Mouse (Mus musculus): ENCODE data around the gene Nsun2. TPM values are rescaled to one million over a fixed set of nuclear protein-coding genes. Genes with fewer than 3 reads are reported as not detected.
"Not testable (repeated sequence)": the region's sequence is repeated elsewhere in the genome, so short reads cannot be mapped to it uniquely, and the experiment has no call there.

Nsun2 gene
- polyA plus RNA-seq, 1 experiment from 2014 or later = 87.3 TPM

DNA sequence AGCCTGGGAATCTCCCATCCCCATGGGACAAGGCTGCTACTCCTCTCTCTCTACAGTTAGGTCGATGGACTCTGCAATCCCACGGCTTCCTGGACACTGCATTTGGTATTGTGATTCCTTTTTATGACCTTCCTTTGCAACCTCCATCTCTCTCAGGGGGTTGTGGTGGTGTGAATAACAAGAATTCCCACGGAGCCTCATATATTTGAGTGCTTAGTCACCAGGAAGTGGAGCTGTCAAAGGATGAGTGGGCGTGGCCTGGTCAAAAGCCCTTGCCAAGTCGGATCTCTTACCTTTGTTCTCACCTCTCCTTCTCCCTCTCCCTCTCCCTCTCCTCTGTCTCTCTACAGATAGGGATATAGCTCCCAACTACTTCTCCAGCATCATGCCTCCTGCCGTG lies 52.3 kb downstream of the Nsun2 start:
- Histone ChIP-seq H3K27ac (replicated peaks) (no peak overlapping the region), H3K9me3 (no peaks in the 10 kb centered on the region), H3K27me3 (no peaks in the 10 kb centered on the region), H3K4me3 (no peak overlapping the region), H3K4me1 (no peaks in the 10 kb centered on the region), H3K9ac (replicated peaks) (no peak overlapping the region), H3K4me2 (replicated peaks) (no peak overlapping the region), H3K36me3 (no peaks in the 10 kb centered on the region)
- 63% methylated on average over 6 of the region's 6 CpGs for WGBS
- no peak for ATAC-seq (replicated peaks)

DNA sequence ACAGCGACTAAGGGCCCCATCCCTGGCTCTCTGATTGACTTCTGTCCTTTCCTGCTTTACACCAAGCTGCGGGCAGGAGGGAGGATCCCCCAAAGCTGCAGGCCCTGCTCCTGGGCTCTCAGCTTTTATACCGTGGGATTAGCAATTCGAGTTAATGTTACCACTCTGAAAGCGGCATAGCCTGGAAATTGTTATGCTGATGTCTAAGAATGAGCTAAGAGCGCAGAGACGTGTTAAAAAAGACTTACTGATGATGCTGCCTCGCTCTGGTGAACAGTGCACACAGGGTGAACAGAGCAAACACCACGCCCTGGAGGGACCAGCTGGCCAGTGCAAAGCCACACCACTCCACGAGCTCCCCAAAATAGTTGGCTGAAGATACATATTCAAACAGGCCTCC lies 52.8 kb downstream of the Nsun2 start:
- WGBS = 54% methylated on average over 10 of the region's 10 CpGs
- Histone ChIP-seq H3K4me1 (no peaks in the 10 kb centered on the region), H3K27ac (replicated peaks) (no peak overlapping the region), H3K4me3 (no peak overlapping the region), H3K9ac (replicated peaks) (no peak overlapping the region), H3K36me3 (no peaks in the 10 kb centered on the region), H3K4me2 (replicated peaks) (no peak overlapping the region), H3K9me3 (no peaks in the 10 kb centered on the region), H3K27me3 (no peaks in the 10 kb centered on the region)
- ATAC-seq (replicated peaks) = no peak

DNA sequence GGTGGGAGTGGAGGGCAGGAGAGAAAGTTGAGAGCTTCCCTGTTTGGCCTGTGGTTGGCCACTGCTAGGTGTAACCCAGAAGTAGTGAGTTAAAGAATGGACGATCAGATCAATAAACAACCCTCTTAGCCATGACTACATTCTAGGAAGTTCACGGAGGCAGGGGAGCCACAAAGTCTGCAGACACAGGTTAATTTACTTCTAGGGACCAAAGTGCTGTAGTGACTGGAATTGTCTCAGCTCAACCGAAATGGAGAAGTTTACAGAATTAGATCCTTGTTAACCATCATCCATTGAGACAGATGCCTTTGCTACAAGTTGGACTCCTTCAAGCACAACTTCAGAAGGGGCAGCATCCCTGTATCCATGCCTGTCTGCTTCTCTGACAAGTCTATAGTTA lies 54.3 kb downstream of the Nsun2 start:
- H3K4me1 ChIP-seq = no peaks in the 10 kb centered on the region
- no peaks in the 10 kb centered on the region for H3K9me3 ChIP-seq
- H3K36me3 ChIP-seq = no peaks in the 10 kb centered on the region
- H3K9ac ChIP-seq (replicated peaks) = no peak overlapping the region
- H3K4me2 ChIP-seq (replicated peaks) = no peak overlapping the region
- no peak overlapping the region for H3K4me3 ChIP-seq
- no peak overlapping the region for H3K27ac ChIP-seq (replicated peaks)
- no peak for ATAC-seq (replicated peaks)
- no peaks in the 10 kb centered on the region for H3K27me3 ChIP-seq
- WGBS = 88% methylated on average over 3 of the region's 3 CpGs

DNA sequence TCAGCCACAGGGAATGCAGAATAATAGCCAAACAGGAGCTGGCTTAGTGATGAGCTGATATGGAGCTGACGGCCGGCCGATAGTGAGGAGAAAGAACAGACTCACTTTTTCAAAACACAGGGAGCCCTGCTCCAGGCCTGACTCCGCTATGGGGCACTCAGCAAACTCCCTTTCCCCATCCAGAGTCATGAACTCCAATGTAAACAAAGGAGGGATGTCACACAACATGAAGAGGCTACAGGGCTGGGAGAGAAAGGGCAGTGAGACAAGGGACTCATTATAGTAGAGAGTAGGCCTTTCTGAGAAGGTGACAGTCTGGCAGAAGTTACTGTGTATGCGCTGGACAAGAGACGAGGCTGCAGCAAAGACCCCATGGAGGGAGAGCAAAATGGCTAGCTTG lies 54.7 kb downstream of the Nsun2 start:
- no peak overlapping the region for H3K9ac ChIP-seq (replicated peaks)
- H3K9me3 ChIP-seq = no peaks in the 10 kb centered on the region
- no peaks in the 10 kb centered on the region for H3K36me3 ChIP-seq
- H3K27ac ChIP-seq (replicated peaks) = no peak overlapping the region
- no peak overlapping the region for H3K4me2 ChIP-seq (replicated peaks)
- no peak for ATAC-seq (replicated peaks)
- H3K4me1 ChIP-seq = no peaks in the 10 kb centered on the region
- no peaks in the 10 kb centered on the region for H3K27me3 ChIP-seq
- no peak overlapping the region for H3K4me3 ChIP-seq
- WGBS = 82% methylated on average over 6 of the region's 6 CpGs

DNA sequence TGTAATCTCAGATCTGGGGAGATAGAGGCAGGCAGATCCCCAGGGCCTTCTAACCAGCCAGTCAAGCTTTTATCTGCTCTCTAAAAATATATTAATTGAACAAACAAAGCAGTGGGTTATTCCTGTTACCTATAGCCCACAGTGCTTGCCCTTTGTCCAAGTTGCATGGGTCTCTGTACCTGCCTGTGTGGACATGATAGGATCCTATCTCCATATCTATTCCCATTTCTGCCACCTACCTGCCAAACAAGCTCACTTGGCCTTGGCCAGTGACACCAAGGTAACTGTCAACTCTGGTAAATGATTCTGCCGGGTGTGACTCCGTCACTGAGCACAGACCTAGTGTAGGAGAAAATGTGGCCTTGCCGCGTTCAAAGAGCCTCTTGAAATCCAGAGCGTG lies 57.8 kb downstream of the Nsun2 start:
- Histone ChIP-seq H3K4me3 (no peak overlapping the region), H3K36me3 (no peaks in the 10 kb centered on the region), H3K9me3 (no peaks in the 10 kb centered on the region), H3K4me1 (no peaks in the 10 kb centered on the region), H3K9ac (replicated peaks) (no peak overlapping the region), H3K4me2 (replicated peaks) (no peak overlapping the region), H3K27me3 (no peaks in the 10 kb centered on the region), H3K27ac (replicated peaks) (no peak overlapping the region)
- no peak for ATAC-seq (replicated peaks)
- WGBS = 96% methylated on average over 5 of the region's 5 CpGs

DNA sequence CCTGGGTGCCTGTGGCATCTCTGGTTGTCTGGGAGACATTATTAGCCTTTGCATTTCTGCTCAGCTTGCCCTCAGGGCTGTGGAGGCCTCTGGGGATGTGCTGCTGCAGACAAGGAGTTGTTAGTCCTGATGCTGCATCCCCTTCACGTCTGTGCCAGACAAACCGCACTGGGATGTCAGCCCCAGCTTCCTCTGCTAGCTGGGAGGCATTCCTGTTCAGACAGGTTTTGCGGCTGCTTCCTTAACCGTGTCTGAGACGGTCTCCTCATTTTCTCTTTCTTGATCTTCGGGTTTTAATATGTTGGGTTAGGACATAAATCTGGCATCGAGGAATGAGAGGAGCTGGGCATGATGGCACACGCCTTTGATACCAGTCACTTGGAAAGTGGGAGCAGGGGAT lies 58.7 kb downstream of the Nsun2 start:
- Histone ChIP-seq H3K9ac (replicated peaks) (no peak overlapping the region), H3K27ac (replicated peaks) (no peak overlapping the region), H3K4me2 (replicated peaks) (no peak overlapping the region), H3K4me3 (no peak overlapping the region), H3K36me3 (no peaks in the 10 kb centered on the region), H3K9me3 (no peaks in the 10 kb centered on the region), H3K27me3 (no peaks in the 10 kb centered on the region), H3K4me1 (no peaks in the 10 kb centered on the region)
- ATAC-seq (replicated peaks) = no peak
- WGBS = 90% methylated on average over 8 of the region's 8 CpGs

DNA sequence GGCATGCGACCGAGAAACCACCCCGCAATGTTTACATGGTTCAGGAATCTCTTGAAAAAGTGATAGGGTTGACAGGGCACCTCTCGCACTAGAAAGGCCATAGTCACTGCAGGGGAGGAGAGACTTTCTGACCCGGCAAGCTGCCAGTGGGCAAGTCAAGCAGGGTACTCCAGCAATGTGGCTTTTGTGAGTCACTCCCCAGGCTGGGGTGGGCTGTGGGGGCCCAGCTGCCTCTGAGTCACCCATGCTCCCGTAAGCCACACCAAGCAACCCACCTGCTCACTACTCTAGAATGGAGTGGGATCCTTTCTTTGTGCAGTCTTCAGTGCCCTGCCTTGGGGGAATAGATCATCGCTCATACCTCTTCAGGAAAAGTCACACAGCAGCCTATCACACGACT lies 59.9 kb downstream of the Nsun2 start:
- H3K4me3 ChIP-seq = no peak overlapping the region
- WGBS = 92% methylated on average over 8 of the region's 8 CpGs

DNA sequence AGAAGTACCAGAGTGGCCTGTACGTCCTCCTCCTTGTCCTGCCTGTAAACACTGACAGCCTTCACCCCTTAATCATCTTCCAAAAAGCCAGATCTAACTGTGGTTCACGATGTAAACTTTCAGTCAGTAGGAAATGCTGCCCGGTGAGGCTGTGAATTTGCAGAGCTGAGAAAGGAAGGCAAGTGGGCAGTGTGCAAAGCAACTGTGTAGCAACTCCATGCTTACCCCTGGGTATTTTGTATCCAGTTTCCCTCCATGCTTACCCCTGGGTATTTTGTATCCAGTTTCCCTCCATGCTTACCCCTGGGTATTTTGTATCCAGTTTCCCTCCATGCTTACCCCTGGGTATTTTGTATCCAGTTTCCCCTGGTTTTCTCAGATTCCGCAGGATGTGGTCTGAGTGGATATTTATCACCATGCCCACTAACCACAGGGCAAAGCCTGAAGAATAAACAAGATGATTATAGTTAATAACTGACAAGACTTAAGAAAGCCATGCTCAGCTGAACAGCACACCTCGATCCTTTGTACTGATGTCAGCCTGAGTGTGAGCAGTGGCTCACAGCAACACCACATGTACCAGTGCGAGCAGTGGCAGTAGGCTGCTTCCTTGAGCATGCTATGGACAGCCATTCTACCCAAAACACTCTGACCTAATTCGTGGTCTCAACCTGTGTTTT lies 61.2 kb downstream of the Nsun2 start:
- H3K27me3 ChIP-seq = no peaks in the 10 kb centered on the region
- 84% methylated on average over 7 of the region's 7 CpGs for WGBS

More for the DNA sequence above, 59.9 kb downstream of the Nsun2 start:
- Histone ChIP-seq H3K9ac (replicated peaks) (no peak overlapping the region), H3K4me1 (no peaks in the 10 kb centered on the region), H3K4me2 (replicated peaks) (no peak overlapping the region), H3K27me3 (no peaks in the 10 kb centered on the region), H3K36me3 (no peaks in the 10 kb centered on the region), H3K9me3 (no peaks in the 10 kb centered on the region), H3K27ac (replicated peaks) (no peak overlapping the region)
- no peak for ATAC-seq (replicated peaks)

DNA sequence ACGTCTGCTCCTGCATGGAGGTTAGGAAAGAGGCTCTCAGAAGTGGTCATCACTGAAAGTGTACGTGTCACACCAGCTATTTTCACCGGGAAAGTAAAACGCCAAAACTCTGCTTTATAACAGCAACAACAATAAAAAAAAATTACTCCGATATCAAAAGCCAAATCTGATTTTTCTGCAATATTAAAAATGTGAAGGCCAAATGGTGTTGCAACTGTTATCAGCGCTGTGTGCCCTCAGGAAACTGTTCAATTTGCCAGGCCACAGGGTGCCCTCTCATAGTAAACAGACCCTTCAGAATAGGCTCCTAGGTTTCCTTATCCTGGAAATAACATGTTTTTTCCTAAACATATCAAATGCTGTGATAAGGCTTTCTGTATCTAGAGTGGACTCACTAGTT lies 62.4 kb downstream of the Nsun2 start:
- Histone ChIP-seq H3K4me2 (replicated peaks) (no peak overlapping the region), H3K9me3 (no peaks in the 10 kb centered on the region), H3K27me3 (no peaks in the 10 kb centered on the region), H3K9ac (replicated peaks) (no peak overlapping the region), H3K27ac (replicated peaks) (no peak overlapping the region), H3K4me3 (no peak overlapping the region), H3K36me3 (no peaks in the 10 kb centered on the region), H3K4me1 (no peaks in the 10 kb centered on the region)
- 94% methylated on average over 6 of the region's 6 CpGs for WGBS
- ATAC-seq (replicated peaks) = no peak

More for the DNA sequence above, 61.2 kb downstream of the Nsun2 start:
- H3K27ac ChIP-seq (replicated peaks) = no peak overlapping the region
- H3K9ac ChIP-seq (replicated peaks) = no peak overlapping the region
- no peaks in the 10 kb centered on the region for H3K36me3 ChIP-seq
- no peak overlapping the region for H3K4me3 ChIP-seq
- H3K9me3 ChIP-seq = no peaks in the 10 kb centered on the region
- ATAC-seq (replicated peaks) = no peak
- H3K4me2 ChIP-seq (replicated peaks) = no peak overlapping the region
- no peaks in the 10 kb centered on the region for H3K4me1 ChIP-seq

DNA sequence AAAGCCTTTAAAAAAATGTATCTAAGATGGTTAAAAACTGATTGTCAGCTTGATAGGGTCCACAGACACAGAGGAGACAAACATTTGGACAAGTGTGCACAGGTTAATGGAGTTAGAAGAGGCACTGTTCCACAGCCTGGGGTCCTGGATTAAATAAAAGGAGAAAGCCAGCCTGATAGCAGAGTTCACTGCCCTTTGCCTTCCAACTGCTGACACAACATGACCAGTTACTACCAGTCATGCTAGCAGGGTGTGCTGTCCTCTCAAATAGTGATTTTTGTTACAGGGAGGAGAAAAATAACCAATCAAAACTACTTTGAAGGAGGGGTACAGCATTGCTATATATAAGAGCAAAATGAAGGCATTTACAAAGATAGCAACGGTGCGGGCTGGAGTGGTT lies 63.0 kb downstream of the Nsun2 start:
- 95% methylated on average over 2 of the region's 2 CpGs for WGBS
- no peak overlapping the region for H3K4me3 ChIP-seq
- no peak for ATAC-seq (replicated peaks)

DNA sequence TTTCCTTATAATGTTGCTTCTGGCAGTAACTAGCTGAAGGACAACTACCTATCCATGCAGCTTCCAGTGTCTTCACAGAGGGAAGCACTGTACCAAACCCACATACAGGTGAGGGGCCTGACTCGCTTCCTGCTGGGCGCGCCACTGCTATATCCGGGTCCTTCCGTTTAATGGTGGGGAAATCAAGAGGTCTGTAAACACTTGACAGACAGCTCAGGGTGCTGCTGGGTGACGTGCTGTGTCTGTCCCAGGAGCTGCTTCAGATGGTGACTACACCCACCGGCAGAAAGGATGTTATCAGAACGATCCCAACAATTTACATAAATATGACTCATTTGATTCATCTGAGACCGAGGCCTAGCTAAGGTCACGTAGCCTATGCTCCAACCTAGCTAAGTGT lies 65.3 kb downstream of the Nsun2 start:
- no peaks in the 10 kb centered on the region for H3K27me3 ChIP-seq
- no peaks in the 10 kb centered on the region for H3K9me3 ChIP-seq
- no peaks in the 10 kb centered on the region for H3K36me3 ChIP-seq
- WGBS = 93% methylated on average over 10 of the region's 10 CpGs
- H3K4me2 ChIP-seq (replicated peaks) = no peak overlapping the region
- no peaks in the 10 kb centered on the region for H3K4me1 ChIP-seq
- no peak overlapping the region for H3K4me3 ChIP-seq
- no peak overlapping the region for H3K27ac ChIP-seq (replicated peaks)
- H3K9ac ChIP-seq (replicated peaks) = no peak overlapping the region
- ATAC-seq (replicated peaks) = no peak

More for the DNA sequence above, 63.0 kb downstream of the Nsun2 start:
- Histone ChIP-seq H3K27ac (replicated peaks) (no peak overlapping the region), H3K36me3 (no peaks in the 10 kb centered on the region), H3K9me3 (no peaks in the 10 kb centered on the region), H3K9ac (replicated peaks) (no peak overlapping the region), H3K4me2 (replicated peaks) (no peak overlapping the region), H3K4me1 (no peaks in the 10 kb centered on the region), H3K27me3 (no peaks in the 10 kb centered on the region)

DNA sequence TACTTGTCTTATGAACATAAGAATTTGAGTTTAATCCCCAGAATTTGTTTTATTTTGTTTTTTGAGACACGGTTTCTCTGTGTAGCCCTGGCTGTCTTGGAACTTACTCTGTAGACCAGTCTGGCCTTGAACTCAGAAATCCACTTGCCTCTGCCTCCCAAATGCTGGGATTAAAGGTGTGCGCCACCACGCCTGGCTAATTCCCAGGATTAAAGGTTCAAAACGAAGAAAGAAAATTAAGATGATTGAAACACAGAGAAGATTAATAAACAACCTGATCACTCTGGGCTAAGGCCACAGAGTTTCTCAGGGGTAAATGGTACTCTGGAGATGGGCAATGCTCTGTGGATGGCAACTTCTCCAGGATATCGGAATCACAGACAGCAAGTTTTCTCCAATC lies 67.3 kb downstream of the Nsun2 start:
- H3K4me1 ChIP-seq; H3K9me3 ChIP-seq; H3K36me3 ChIP-seq; ATAC-seq (replicated peaks); H3K27me3 ChIP-seq; H3K9ac ChIP-seq (replicated peaks); H3K4me3 ChIP-seq; H3K4me2 ChIP-seq (replicated peaks); H3K27ac ChIP-seq (replicated peaks): not testable (repeated sequence)
- 93% methylated on average over 5 of the region's 5 CpGs for WGBS

DNA sequence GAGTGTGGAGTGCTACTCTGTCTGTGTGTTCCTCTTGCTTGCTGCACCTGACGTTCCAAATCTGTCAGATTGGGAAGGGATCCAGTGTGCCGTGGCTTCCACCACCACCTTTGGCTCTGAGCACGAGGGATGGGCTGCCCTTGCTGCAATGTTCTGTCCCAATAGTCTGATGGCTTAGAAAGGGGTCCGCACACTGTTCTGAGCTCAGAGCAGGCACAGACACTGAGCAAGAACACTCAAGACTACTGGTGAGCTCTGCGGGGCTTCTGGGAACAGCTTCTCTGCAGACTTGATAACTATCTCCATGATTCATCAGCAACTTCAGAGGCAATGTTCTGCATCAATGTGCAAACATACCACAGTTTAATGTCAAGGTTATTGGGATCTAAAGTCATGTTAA lies 67.8 kb downstream of the Nsun2 start:
- WGBS = 88% methylated on average over 5 of the region's 5 CpGs

More for the DNA sequence above, 67.8 kb downstream of the Nsun2 start:
- Histone ChIP-seq H3K27ac (replicated peaks) (no peak overlapping the region), H3K36me3 (no peaks in the 10 kb centered on the region), H3K4me2 (replicated peaks) (no peak overlapping the region), H3K9ac (replicated peaks) (no peak overlapping the region), H3K27me3 (no peaks in the 10 kb centered on the region), H3K4me3 (no peak overlapping the region), H3K9me3 (no peaks in the 10 kb centered on the region), H3K4me1 (no peaks in the 10 kb centered on the region)
- no peak for ATAC-seq (replicated peaks)
